Mouse (Mus musculus) G1E (cell line): ENCODE results near the gene Kcnq1.

Experiments
- CTCF ChIP-seq: IDR thresholded peaks from 2 replicates; pipeline ENCODE4 v1.5.1; 2012; ENCODE audit warnings: low read depth, low read length, inconsistent platforms, mixed read lengths
- GATA1 ChIP-seq: IDR thresholded peaks from 2 replicates; pipeline ENCODE4 v1.6.1; 2012; ENCODE audit warnings: borderline replicate concordance, low read length, inconsistent platforms, mixed read lengths
- POLR2AphosphoS5 ChIP-seq: IDR thresholded peaks from 2 replicates; pipeline ENCODE4 v1.6.1; 2012; ENCODE audit warnings: low read depth, low read length, inconsistent platforms; ENCODE audit not compliant: insufficient replicate concordance
- TAL1 ChIP-seq: conservative IDR thresholded peaks from 2 replicates; pipeline ENCODE4 v1.6.1; 2012; ENCODE audit warnings: low read depth, low read length, inconsistent platforms, mixed read lengths

GRCm38 (mm10) chr7:143284866-143285265 lies 178.7 kb downstream of the Kcnq1 start:
- no peak for TF ChIP-seq CTCF
- no peak for TF ChIP-seq GATA1
- no peak for TF ChIP-seq TAL1
- no peak for TF ChIP-seq POLR2AphosphoS5
